Mouse (Mus musculus) limb, embryonic 12.5 days (tissue): Measurements from ENCODE around the gene Mfap5. TPM values are rescaled to one million over a fixed set of nuclear protein-coding genes. Genes with fewer than 3 reads are reported as not detected.
"Not testable (repeated sequence)": the region's sequence is repeated elsewhere in the genome, so short reads cannot be mapped to it uniquely, and the experiment has no call there.

Source experiments
- ATAC-seq: fragments of 200-750 bp; cut with Nextera tagmentation; 2 replicates; pipeline ENCODE4 v1.8.0; 2017; ENCODE audit warnings: low read depth, moderate TSS enrichment; ENCODE audit not compliant: insufficient number of reproducible peaks, insufficient read depth, low FRiP score, low TSS enrichment
- H3K27ac ChIP-seq: fragments of 300-500 bp; sonication (generic); 2 replicates; pipeline ENCODE4 v1.5.1; 2016; ENCODE audit warnings: mild to moderate bottlenecking, moderate library complexity
- H3K27me3 ChIP-seq: fragments of 300-500 bp; sonication (generic); 2 replicates; pipeline ENCODE4 v1.6.1; 2016; ENCODE audit warnings: mild to moderate bottlenecking, moderate library complexity
- H3K36me3 ChIP-seq: fragments of 300-500 bp; sonication (generic); 2 replicates; pipeline ENCODE4 v1.6.1; 2016; ENCODE audit warnings: mild to moderate bottlenecking, moderate library complexity
- H3K4me1 ChIP-seq: fragments of 300-500 bp; sonication (generic); replicated peaks from 2 replicates; pipeline ENCODE4 v1.6.1; 2016
- H3K4me2 ChIP-seq: fragments of 300-500 bp; sonication (generic); 2 replicates; pipeline ENCODE4 v1.6.1; 2016; ENCODE audit warnings: mild to moderate bottlenecking, moderate library complexity
- H3K4me3 ChIP-seq: fragments of 300-500 bp; sonication (generic); replicated peaks from 2 replicates; pipeline ENCODE4 v1.5.1; 2016; ENCODE audit warnings: mild to moderate bottlenecking
- H3K9ac ChIP-seq: fragments of 300-500 bp; sonication (generic); replicated peaks from 2 replicates; pipeline ENCODE4 v1.6.1; 2016; ENCODE audit warnings: mild to moderate bottlenecking, moderate library complexity
- H3K9me3 ChIP-seq: fragments of 300-500 bp; sonication (generic); 2 replicates; pipeline ENCODE4 v1.6.1; 2016; ENCODE audit warnings: mild to moderate bottlenecking, moderate library complexity
- WGBS: fragments of 180-500 bp; shearing (Covaris S2); methylation state at CpG from one replicate; pipeline ENCODE4 v1.1.7; 2016; 5-methylcytosine and 5-hydroxymethylcytosine counted together
- polyA plus RNA-seq: library from polyadenylated mRNA; unstranded; fragments of >200 nt; fragmentation: Nextera tagmentation; extraction: Ambion mirVana; gene quantifications from 2 replicates; pipeline ENCODE4 v1.2.1, GENCODE M21; 2016

Mfap5 gene
- polyA plus RNA-seq, 1 experiment from 2014 or later = 1.2 TPM

DNA sequence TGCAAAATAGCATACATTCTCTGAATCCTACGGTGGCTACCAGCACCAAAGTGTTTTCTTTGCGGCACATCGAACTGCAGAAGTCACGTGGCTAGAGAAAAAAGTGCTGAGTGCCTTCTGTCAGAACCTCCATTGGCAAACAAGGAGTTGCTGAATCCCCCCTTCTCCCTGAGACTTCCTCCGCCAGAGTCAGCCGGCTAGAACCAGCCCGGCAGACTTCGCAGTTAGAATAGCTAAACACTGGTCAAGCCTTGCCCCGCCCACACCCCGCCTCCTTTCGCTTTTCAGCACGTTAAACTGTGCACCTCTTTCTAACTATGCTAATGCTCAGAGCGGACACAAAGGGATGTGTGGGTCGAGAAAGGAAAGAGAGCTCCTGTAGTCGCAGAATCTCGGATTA is 14.1 kb upstream of the Mfap5 start:
- 0% methylated on average over 16 of the region's 16 CpGs for WGBS
- peak; percentile 87 for ATAC-seq
- H3K4me2 ChIP-seq = peak overlapping the region; percentile 60
- H3K4me1 ChIP-seq = peaks cover 41% of the 10 kb centered on the region
- no peaks in the 10 kb centered on the region for H3K9me3 ChIP-seq
- no peaks in the 10 kb centered on the region for H3K36me3 ChIP-seq
- peak overlapping the region; percentile 38 for H3K4me3 ChIP-seq
- no peaks in the 10 kb centered on the region for H3K27me3 ChIP-seq
- H3K9ac ChIP-seq = peak overlapping the region; percentile 58
- H3K27ac ChIP-seq = peak overlapping the region; percentile 94

DNA sequence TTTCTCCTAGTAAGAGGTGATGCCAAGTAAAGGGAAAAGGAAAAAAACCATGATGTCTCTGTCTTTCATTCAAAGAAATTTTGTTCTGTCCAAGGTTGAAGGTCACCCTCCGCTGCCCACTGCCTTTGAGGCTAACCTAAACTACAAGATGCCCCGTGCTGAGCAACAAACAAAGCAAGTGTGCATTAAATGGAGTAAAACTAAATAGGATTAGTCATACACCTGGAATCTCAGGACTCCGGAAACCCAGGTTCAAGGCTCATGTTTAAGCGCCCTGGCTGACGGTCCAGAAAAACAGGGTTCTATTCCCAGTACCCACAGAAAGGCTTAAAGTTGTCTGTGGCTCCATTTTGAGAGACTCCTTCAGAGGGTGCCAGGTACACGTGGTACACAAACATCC is 13.2 kb upstream of the Mfap5 start:
- H3K4me3 ChIP-seq = no peak overlapping the region
- 34% methylated on average over 6 of the region's 6 CpGs for WGBS
- no peak overlapping the region for H3K9ac ChIP-seq
- H3K27ac ChIP-seq = 0 out of 2 replicates have a peak overlapping the region, but pooled peaks have one; percentile 94
- no peak for ATAC-seq
- no peaks in the 10 kb centered on the region for H3K36me3 ChIP-seq
- no peaks in the 10 kb centered on the region for H3K27me3 ChIP-seq
- H3K4me1 ChIP-seq = peaks cover 47% of the 10 kb centered on the region
- H3K9me3 ChIP-seq = no peaks in the 10 kb centered on the region
- H3K4me2 ChIP-seq = peak overlapping the region; percentile 60

DNA sequence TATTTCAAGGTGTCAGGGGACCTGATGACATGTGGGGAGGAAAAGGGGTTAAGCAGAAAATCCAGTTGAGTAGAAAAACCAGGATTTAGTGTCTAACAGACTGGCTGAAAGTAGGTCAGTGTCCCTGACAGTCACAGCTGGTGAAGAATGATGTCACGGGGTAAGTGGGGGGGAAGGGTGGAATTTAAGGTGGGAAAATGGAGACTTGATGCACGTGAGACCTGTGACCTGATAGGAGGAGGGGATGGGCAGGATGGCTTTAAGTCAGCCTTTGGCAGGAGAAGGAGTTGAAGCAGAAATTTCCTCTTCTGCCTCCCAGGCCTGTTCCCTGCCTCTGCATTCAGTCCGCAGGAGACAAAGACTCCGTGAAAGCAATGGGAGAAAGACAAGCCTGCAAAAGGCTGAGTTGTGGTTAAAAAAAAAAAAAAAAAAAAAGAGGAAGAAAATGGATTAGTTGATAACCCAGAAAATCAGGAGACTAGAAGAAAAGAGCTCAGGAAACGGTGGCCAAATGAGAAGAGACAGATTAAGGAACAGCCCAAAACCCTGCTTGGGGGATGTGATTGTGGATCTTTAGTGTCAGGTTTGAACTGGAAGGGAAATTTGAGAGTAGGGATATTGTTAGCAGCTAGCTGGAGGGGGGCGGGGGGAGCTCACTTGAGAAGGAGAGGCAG is 11.7 kb upstream of the Mfap5 start:
- H3K27ac ChIP-seq = peak overlapping the region; percentile 94; the same call in 1 of the 2 replicates
- peaks cover 47% of the 10 kb centered on the region for H3K4me1 ChIP-seq
- H3K4me2 ChIP-seq = no peak overlapping the region
- WGBS = 48% methylated on average over 6 of the region's 6 CpGs
- no peaks in the 10 kb centered on the region for H3K27me3 ChIP-seq
- H3K9me3 ChIP-seq = no peaks in the 10 kb centered on the region
- H3K36me3 ChIP-seq = no peaks in the 10 kb centered on the region
- no peak overlapping the region for H3K4me3 ChIP-seq
- no peak for ATAC-seq
- no peak overlapping the region for H3K9ac ChIP-seq

- H3K27ac ChIP-seq = peak overlapping the region; percentile 94
- no peaks in the 10 kb centered on the region for H3K27me3 ChIP-seq
- H3K9me3 ChIP-seq = no peaks in the 10 kb centered on the region
- H3K4me2 ChIP-seq = peak overlapping the region; percentile 46
- 10% methylated on average over 21 of the region's 21 CpGs for WGBS
- H3K4me3 ChIP-seq = peak overlapping the region; percentile 19
- no peaks in the 10 kb centered on the region for H3K36me3 ChIP-seq
- peak; percentile 41; the same call in 1 of the 2 replicates for ATAC-seq
- peaks cover 51% of the 10 kb centered on the region for H3K4me1 ChIP-seq
- peak overlapping the region; percentile 40; the same call in 1 of the 2 replicates for H3K9ac ChIP-seq
These were observed 10.4 kb upstream of the Mfap5 start for GRCm38 (mm10) chr6:122495082-122495881.

- no peaks in the 10 kb centered on the region for H3K9me3 ChIP-seq
- no peak overlapping the region for H3K4me3 ChIP-seq
- WGBS = 46% methylated on average over 5 of the region's 5 CpGs
- H3K4me1 ChIP-seq = peaks cover 47% of the 10 kb centered on the region
- no peak overlapping the region for H3K9ac ChIP-seq
- ATAC-seq = no peak
- H3K4me2 ChIP-seq = no peak overlapping the region
- H3K27ac ChIP-seq = peak overlapping the region; percentile 94
- H3K27me3 ChIP-seq = no peaks in the 10 kb centered on the region
- H3K36me3 ChIP-seq = no peaks in the 10 kb centered on the region
These were observed 9.1 kb upstream of the Mfap5 start for GRCm38 (mm10) chr6:122496501-122496900.

GRCm38 (mm10) chr6:122498661-122499060 is 7.0 kb upstream of the Mfap5 start, which contains the start of gene Rimklb:
Rimklb (minus strand) TSS chr6:122498761.
- H3K27ac ChIP-seq = no peak within 1 kb of the TSS
- no peak within 1 kb of the TSS for H3K4me2 ChIP-seq
- WGBS = 74% methylated on average over 5 of the region's 5 CpGs
- H3K4me3 ChIP-seq = no peak within 1 kb of the TSS
- H3K9ac ChIP-seq = no peak within 1 kb of the TSS
- no peaks in the 10 kb centered on the region for H3K9me3 ChIP-seq
- no peaks in the 10 kb centered on the region for H3K27me3 ChIP-seq
- H3K36me3 ChIP-seq = no peaks in the 10 kb centered on the region
- peaks cover 37% of the 10 kb centered on the region for H3K4me1 ChIP-seq
- ATAC-seq = no peak

- Histone ChIP-seq H3K36me3 (no peaks in the 10 kb centered on the region), H3K9ac (no peak overlapping the region), H3K4me2 (no peak overlapping the region), H3K4me3 (no peak overlapping the region), H3K9me3 (no peaks in the 10 kb centered on the region), H3K27me3 (no peaks in the 10 kb centered on the region), H3K4me1 (no peaks in the 10 kb centered on the region), H3K27ac (no peak overlapping the region)
- ATAC-seq = no peak
- WGBS = 50% methylated on average over 4 of the region's 4 CpGs
These were observed 604 bp upstream of the Mfap5 start for GRCm38 (mm10) chr6:122505041-122505440.

DNA sequence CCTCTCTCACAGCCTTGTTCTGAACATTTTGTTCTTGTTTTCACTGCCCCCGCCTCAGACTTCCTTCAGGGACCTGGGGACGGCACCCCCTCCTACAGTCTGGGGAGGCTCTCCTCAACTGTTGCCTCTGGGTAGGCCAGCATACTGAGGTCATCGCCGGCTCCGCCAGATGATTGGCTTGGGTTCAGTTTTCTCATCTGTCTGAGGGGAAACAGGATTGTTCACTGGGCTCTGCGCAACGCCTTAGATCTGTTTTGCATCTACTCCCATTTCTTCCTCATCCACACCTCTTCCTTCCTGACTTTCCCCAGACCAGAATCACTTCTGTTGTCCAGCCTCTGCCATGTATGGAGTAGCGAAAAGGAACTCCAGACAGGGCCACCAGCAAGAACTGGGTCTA is 2.8 kb downstream of the Mfap5 start:
- WGBS = 78% methylated on average over 8 of the region's 8 CpGs
- H3K27me3 ChIP-seq = no peaks in the 10 kb centered on the region
- H3K9ac ChIP-seq = no peak overlapping the region
- no peaks in the 10 kb centered on the region for H3K9me3 ChIP-seq
- no peaks in the 10 kb centered on the region for H3K4me1 ChIP-seq
- H3K36me3 ChIP-seq = no peaks in the 10 kb centered on the region
- no peak for ATAC-seq
- H3K27ac ChIP-seq = no peak overlapping the region
- no peak overlapping the region for H3K4me3 ChIP-seq
- H3K4me2 ChIP-seq = no peak overlapping the region

- Histone ChIP-seq H3K9me3 (no peaks in the 10 kb centered on the region), H3K27me3 (no peaks in the 10 kb centered on the region), H3K27ac (no peak overlapping the region), H3K4me3 (no peak overlapping the region), H3K4me2 (no peak overlapping the region), H3K36me3 (no peaks in the 10 kb centered on the region), H3K4me1 (no peaks in the 10 kb centered on the region), H3K9ac (no peak overlapping the region)
- no peak for ATAC-seq
- WGBS = 64% methylated on average over 12 of the region's 12 CpGs
These were observed 7.6 kb downstream of the Mfap5 start for GRCm38 (mm10) chr6:122512914-122513878.

DNA sequence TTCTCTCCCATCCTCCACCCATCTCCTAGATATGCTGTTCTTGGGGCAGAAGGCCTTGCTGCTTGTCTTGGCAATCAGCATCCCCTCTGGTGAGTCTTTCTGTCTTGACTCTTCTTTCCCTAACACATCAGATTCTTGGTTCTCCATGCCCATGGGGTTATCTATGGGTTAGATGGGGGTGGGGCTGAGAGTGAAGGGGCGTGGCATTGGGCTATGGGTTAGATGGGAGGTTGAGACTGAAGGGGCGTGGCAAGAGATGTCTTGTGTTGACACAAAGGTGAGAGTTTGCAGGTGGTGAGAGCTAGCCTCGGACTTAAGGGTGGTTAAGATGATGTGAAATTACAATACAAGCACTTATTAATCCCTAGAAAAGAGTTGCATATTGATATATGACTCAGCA is 8.7 kb downstream of the Mfap5 start:
- Histone ChIP-seq H3K27ac (no peak overlapping the region), H3K4me1 (no peaks in the 10 kb centered on the region), H3K27me3 (no peaks in the 10 kb centered on the region), H3K36me3 (no peaks in the 10 kb centered on the region), H3K4me2 (no peak overlapping the region), H3K4me3 (no peak overlapping the region), H3K9ac (no peak overlapping the region), H3K9me3 (no peaks in the 10 kb centered on the region)
- no peak for ATAC-seq
- 77% methylated on average over 3 of the region's 3 CpGs for WGBS

- not testable (repeated sequence) for H3K4me1 ChIP-seq, ATAC-seq, H3K9me3 ChIP-seq, H3K4me3 ChIP-seq, H3K4me2 ChIP-seq, H3K9ac ChIP-seq, H3K27ac ChIP-seq, H3K27me3 ChIP-seq, H3K36me3 ChIP-seq
- 92% methylated on average over 2 of the region's 2 CpGs for WGBS
These were observed 10.1 kb downstream of the Mfap5 start for GRCm38 (mm10) chr6:122515762-122516161.
